Mouse (Mus musculus): Measurements from ENCODE around the gene Eda. TPM values are rescaled to one million over a fixed set of nuclear protein-coding genes. Genes with fewer than 3 reads are reported as not detected.
A peak's percentile ranks its signal among the peaks of the same experiment; 100 is the strongest.

The Eda gene
- 2.0 and 2.2 TPM in 2 replicates for polyA plus RNA-seq (2015; fragmentation: Nextera tagmentation; extraction: Ambion mirVana)

- Histone ChIP-seq H3K4me1 (no peaks in the 10 kb centered on the region), H3K4me3 (peak within 1 kb of the TSS; percentile 65), H3K36me3 (no peaks in the 10 kb centered on the region), H3K27ac (replicated peaks) (peak within 1 kb of the TSS; percentile 63), H3K9ac (peak within 1 kb of the TSS; percentile 79), H3K27me3 (replicated peaks) (peaks cover 24% of the 10 kb centered on the region), H3K9me3 (no peaks in the 10 kb centered on the region), H3K4me2 (peak within 1 kb of the TSS; percentile 86)
- peak; percentile 95 for ATAC-seq (ENCODE audit: extremely low read depth, insufficient number of reproducible peaks, low FRiP score, low TSS enrichment)
- 14% methylated on average over 32 of the region's 49 CpGs for WGBS
Observed at GRCm38 (mm10) chrX:99975250-99975984, at the start of gene Eda. Gene Eda, plus strand, starts transcription at chrX:99975606.

- 73% methylated on average over 4 of the region's 4 CpGs for WGBS
- ATAC-seq (ENCODE audit: extremely low read depth, insufficient number of reproducible peaks, low FRiP score, low TSS enrichment): no peak
- Histone ChIP-seq H3K27me3 (replicated peaks) (peaks cover 11% of the 10 kb centered on the region), H3K4me3 (no peak overlapping the region), H3K27ac (replicated peaks) (no peak overlapping the region), H3K9me3 (no peaks in the 10 kb centered on the region), H3K4me1 (no peaks in the 10 kb centered on the region), H3K9ac (no peak overlapping the region), H3K4me2 (no peak overlapping the region), H3K36me3 (no peaks in the 10 kb centered on the region)
Observed at GRCm38 (mm10) chrX:99961002-99961401, 14.4 kb upstream of the Eda start.

- peaks cover 15% of the 10 kb centered on the region for H3K27me3 ChIP-seq (replicated peaks)
Observed at GRCm38 (mm10) chrX:99970111-99970510, 5.3 kb upstream of the Eda start.

GRCm38 (mm10) chrX:99974381-99974780 is 1.0 kb upstream of the Eda start:
- Histone ChIP-seq H3K27ac (replicated peaks) (no peak overlapping the region), H3K27me3 (replicated peaks) (peaks cover 24% of the 10 kb centered on the region), H3K4me2 (0 out of 2 replicates have a peak overlapping the region, but pooled peaks have one; percentile 86), H3K4me1 (no peaks in the 10 kb centered on the region), H3K36me3 (no peaks in the 10 kb centered on the region), H3K9me3 (no peaks in the 10 kb centered on the region), H3K4me3 (no peak overlapping the region), H3K9ac (no peak overlapping the region)
- WGBS: 52% methylated on average over 3 of the region's 3 CpGs
- ATAC-seq (ENCODE audit: extremely low read depth, insufficient number of reproducible peaks, low FRiP score, low TSS enrichment): no peak

More at GRCm38 (mm10) chrX:99970111-99970510, 5.3 kb upstream of the Eda start:
- no peaks in the 10 kb centered on the region for H3K36me3 ChIP-seq
- no peak overlapping the region for H3K4me2 ChIP-seq
- no peaks in the 10 kb centered on the region for H3K4me1 ChIP-seq
- H3K4me3 ChIP-seq: no peak overlapping the region
- ATAC-seq (ENCODE audit: extremely low read depth, insufficient number of reproducible peaks, low FRiP score, low TSS enrichment): no peak
- H3K9ac ChIP-seq: no peak overlapping the region
- H3K9me3 ChIP-seq: no peaks in the 10 kb centered on the region
- WGBS: 52% methylated on average over 1 of the region's 1 CpGs
- H3K27ac ChIP-seq (replicated peaks): no peak overlapping the region

GRCm38 (mm10) chrX:99974803-99975202 is 603 bp upstream of the Eda start:
- 23% methylated on average over 5 of the region's 5 CpGs for WGBS

GRCm38 (mm10) chrX:99975985-99976924 is 849 bp downstream of the Eda start:
- Histone ChIP-seq H3K9me3 (no peaks in the 10 kb centered on the region), H3K9ac (peak overlapping the region; percentile 79), H3K4me3 (peak overlapping the region; percentile 65), H3K27ac (replicated peaks) (peak overlapping the region; percentile 63), H3K27me3 (replicated peaks) (peaks cover 24% of the 10 kb centered on the region), H3K4me2 (peak overlapping the region; percentile 86), H3K36me3 (no peaks in the 10 kb centered on the region), H3K4me1 (no peaks in the 10 kb centered on the region)
- WGBS: 14% methylated on average over 47 of the region's 48 CpGs
- ATAC-seq (ENCODE audit: extremely low read depth, insufficient number of reproducible peaks, low FRiP score, low TSS enrichment): no peak; the same call in 1 of the 2 replicates

More at GRCm38 (mm10) chrX:99974803-99975202, 603 bp upstream of the Eda start:
- Histone ChIP-seq H3K9me3 (no peaks in the 10 kb centered on the region), H3K4me1 (no peaks in the 10 kb centered on the region), H3K9ac (no peak overlapping the region), H3K36me3 (no peaks in the 10 kb centered on the region), H3K27ac (replicated peaks) (no peak overlapping the region), H3K27me3 (replicated peaks) (peaks cover 24% of the 10 kb centered on the region), H3K4me2 (peak overlapping the region; percentile 86), H3K4me3 (peak overlapping the region; percentile 65)
- ATAC-seq (ENCODE audit: extremely low read depth, insufficient number of reproducible peaks, low FRiP score, low TSS enrichment): no peak

- no peak overlapping the region for H3K4me3 ChIP-seq
- ATAC-seq (ENCODE audit: extremely low read depth, insufficient number of reproducible peaks, low FRiP score, low TSS enrichment): no peak
- H3K4me2 ChIP-seq: no peak overlapping the region
- H3K36me3 ChIP-seq: no peaks in the 10 kb centered on the region
- peaks cover 20% of the 10 kb centered on the region for H3K27me3 ChIP-seq (replicated peaks)
- H3K9ac ChIP-seq: no peak overlapping the region
- no peak overlapping the region for H3K27ac ChIP-seq (replicated peaks)
- no peaks in the 10 kb centered on the region for H3K4me1 ChIP-seq
- no peaks in the 10 kb centered on the region for H3K9me3 ChIP-seq
- 62% methylated on average over 2 of the region's 2 CpGs for whole genome bisulfite sequencing
Observed at GRCm38 (mm10) chrX:99978354-99978753, 2.9 kb downstream of the Eda start.

GRCm38 (mm10) chrX:99993434-99993833 is 18.0 kb downstream of the Eda start:
- Histone ChIP-seq H3K4me2 (no peak overlapping the region), H3K27me3 (replicated peaks) (peaks cover 4% of the 10 kb centered on the region; the same call in 1 of the 2 replicates), H3K36me3 (no peaks in the 10 kb centered on the region), H3K4me1 (no peaks in the 10 kb centered on the region), H3K4me3 (no peak overlapping the region), H3K9me3 (no peaks in the 10 kb centered on the region), H3K9ac (no peak overlapping the region), H3K27ac (replicated peaks) (no peak overlapping the region)
- WGBS: 67% methylated on average over 1 of the region's 1 CpGs
- no peak for ATAC-seq (ENCODE audit: extremely low read depth, insufficient number of reproducible peaks, low FRiP score, low TSS enrichment)

GRCm38 (mm10) chrX:99999342-99999741 is 23.9 kb downstream of the Eda start:
- H3K4me1 ChIP-seq: no peaks in the 10 kb centered on the region
- no peak overlapping the region for H3K4me2 ChIP-seq
- H3K36me3 ChIP-seq: no peaks in the 10 kb centered on the region
- H3K27ac ChIP-seq (replicated peaks): no peak overlapping the region
- H3K9me3 ChIP-seq: no peaks in the 10 kb centered on the region
- H3K4me3 ChIP-seq: no peak overlapping the region
- H3K27me3 ChIP-seq (replicated peaks): peaks cover 4% of the 10 kb centered on the region; the same call in 1 of the 2 replicates
- no peak overlapping the region for H3K9ac ChIP-seq
- no peak for ATAC-seq (ENCODE audit: extremely low read depth, insufficient number of reproducible peaks, low FRiP score, low TSS enrichment)
- WGBS: 80% methylated on average over 2 of the region's 2 CpGs

GRCm38 (mm10) chrX:100118362-100118761 is 143.0 kb downstream of the Eda start:
- ATAC-seq (ENCODE audit: extremely low read depth, insufficient number of reproducible peaks, low FRiP score, low TSS enrichment): no peak
- Histone ChIP-seq H3K4me2 (no peak overlapping the region), H3K9me3 (no peaks in the 10 kb centered on the region), H3K36me3 (no peaks in the 10 kb centered on the region), H3K4me1 (no peaks in the 10 kb centered on the region), H3K27ac (replicated peaks) (no peak overlapping the region), H3K9ac (no peak overlapping the region), H3K27me3 (replicated peaks) (peaks cover 3% of the 10 kb centered on the region; the same call in 1 of the 2 replicates), H3K4me3 (no peak overlapping the region)
- WGBS: 40% methylated on average over 1 of the region's 1 CpGs

GRCm38 (mm10) chrX:100195286-100195685 is 219.9 kb downstream of the Eda start:
- H3K9me3 ChIP-seq: no peaks in the 10 kb centered on the region
- no peaks in the 10 kb centered on the region for H3K36me3 ChIP-seq
- H3K4me3 ChIP-seq: no peak overlapping the region
- H3K27me3 ChIP-seq (replicated peaks): no peaks in the 10 kb centered on the region
- 37% methylated on average over 2 of the region's 2 CpGs for WGBS
- H3K9ac ChIP-seq: no peak overlapping the region
- no peaks in the 10 kb centered on the region for H3K4me1 ChIP-seq
- ATAC-seq (ENCODE audit: extremely low read depth, insufficient number of reproducible peaks, low FRiP score, low TSS enrichment): no peak
- H3K4me2 ChIP-seq: no peak overlapping the region
- H3K27ac ChIP-seq (replicated peaks): no peak overlapping the region
